8 mouse cellular contexts compared by ENCODE assay signal in genomic region chr13:90885856-90886532, GRCm38 (mm10). TPM values are rescaled to one million over a fixed set of nuclear protein-coding genes. Genes with fewer than 3 reads are reported as not detected.
A peak's percentile ranks its signal among the peaks of the same experiment; 100 is the strongest.
DNase-seq lines count a peak whose midpoint lies in the region; ATAC-seq and TF ChIP-seq lines count a peak whose summit lies in the region.

No protein-coding gene starts in this region.

- peak overlapping the region; percentile 51 for H3K4me3 ChIP-seq in forebrain, embryonic 10.5 days
- H3K4me3 ChIP-seq in hindbrain, embryonic 11.5 days (ENCODE audit: low read depth, low read length): peak overlapping the region; percentile 28
- H3K4me3 ChIP-seq in lung, embryonic 15.5 days: peak overlapping the region; percentile 44
- H3K4me3 ChIP-seq in small intestine, adult 2 months (ENCODE audit: low read depth, low read length): peak overlapping the region; percentile 37

- ATAC-seq in cerebellum, adult (ENCODE audit: insufficient number of reproducible peaks, low FRiP score, low TSS enrichment): peak; percentile 28; the same call in 1 of the 2 replicates
- ATAC-seq in hindbrain, embryonic 11.5 days (ENCODE audit: low FRiP score): peak; percentile 59
- ATAC-seq in lung, embryonic 15.5 days (ENCODE audit: borderline replicate concordance, extremely low read depth, low FRiP score, low TSS enrichment): peak; percentile 57; the same call in 1 of the 2 replicates

- TF ChIP-seq CTCF in small intestine, adult 2 months (IDR thresholded peaks at IDR 0.05; ENCODE audit: extremely low read depth, insufficient read length, insufficient replicate concordance, low read depth, low read length): no peak

- no peak overlapping the region for H3K9ac ChIP-seq in hindbrain, embryonic 11.5 days (ENCODE audit: low read depth, low read length)
- peak overlapping the region; percentile 15 for H3K9ac ChIP-seq in lung, embryonic 15.5 days

- peak overlapping the region; percentile 47 for H3K4me2 ChIP-seq in hindbrain, embryonic 11.5 days (replicated peaks; ENCODE audit: low read depth, low read length)
- H3K4me2 ChIP-seq in lung, embryonic 15.5 days: peak overlapping the region; percentile 72

- 54% methylated on average over 13 of the region's 13 CpGs for WGBS in forebrain, embryonic 10.5 days
- WGBS in hindbrain, embryonic 11.5 days: 50% methylated on average over 13 of the region's 13 CpGs
- 18% methylated on average over 13 of the region's 13 CpGs for WGBS in lung, embryonic 15.5 days
- 37% methylated on average over 13 of the region's 13 CpGs for WGBS in small intestine, adult 2 months

- H3K36me3 ChIP-seq in forebrain, embryonic 10.5 days (replicated peaks): no peaks in the 10 kb centered on the region
- no peaks in the 10 kb centered on the region for H3K36me3 ChIP-seq in hindbrain, embryonic 11.5 days (ENCODE audit: control insufficient read depth, insufficient read depth, low read length)
- no peaks in the 10 kb centered on the region for H3K36me3 ChIP-seq in lung, embryonic 15.5 days
- no peaks in the 10 kb centered on the region for H3K36me3 ChIP-seq in small intestine, adult 2 months (ENCODE audit: control insufficient read depth, insufficient read depth, low read length)

- TF ChIP-seq POLR2A in small intestine, adult 2 months (IDR thresholded peaks at IDR 0.05; ENCODE audit: low read depth, low read length): no peak

- no peak for DNase-seq in cerebellum, postnatal 4 days (ENCODE audit: low spot score in 2 of 2)
- DNase-seq in forebrain, embryonic 10.5 days (ENCODE audit: extremely low spot score, low spot score): no peak
- no peak for DNase-seq in hindbrain, embryonic 11.5 days (ENCODE audit: low spot score)
- no peak for DNase-seq in layer of hippocampus, postnatal 10 days (ENCODE audit: low spot score in 2 of 2)
- DNase-seq in spleen, adult 12 weeks (ENCODE audit: low spot score): no peak

- H3K4me1 ChIP-seq in forebrain, embryonic 10.5 days: peaks cover 7% of the 10 kb centered on the region
- H3K4me1 ChIP-seq in hindbrain, embryonic 11.5 days (replicated peaks; ENCODE audit: control insufficient read depth, insufficient read depth, low read length): no peaks in the 10 kb centered on the region
- peaks cover 12% of the 10 kb centered on the region for H3K4me1 ChIP-seq in lung, embryonic 15.5 days
- peaks cover 3% of the 10 kb centered on the region; the same call in 1 of the 2 replicates for H3K4me1 ChIP-seq in small intestine, adult 2 months (ENCODE audit: control insufficient read depth, insufficient read depth, insufficient read length, low read length)

- no peak overlapping the region for H3K27ac ChIP-seq in forebrain, embryonic 10.5 days
- no peak overlapping the region for H3K27ac ChIP-seq in hindbrain, embryonic 11.5 days (ENCODE audit: low read depth, low read length)
- no peak overlapping the region for H3K27ac ChIP-seq in lung, embryonic 15.5 days
- no peak overlapping the region for H3K27ac ChIP-seq in small intestine, adult 2 months (ENCODE audit: insufficient read depth, low read depth, low read length)

- H3K9me3 ChIP-seq in forebrain, embryonic 10.5 days: no peaks in the 10 kb centered on the region
- no peaks in the 10 kb centered on the region for H3K9me3 ChIP-seq in hindbrain, embryonic 11.5 days (ENCODE audit: control insufficient read depth, low read length)
- no peaks in the 10 kb centered on the region for H3K9me3 ChIP-seq in lung, embryonic 15.5 days

- peaks cover 8% of the 10 kb centered on the region for H3K27me3 ChIP-seq in forebrain, embryonic 10.5 days (ENCODE audit: poor library complexity, severe bottlenecking)
- H3K27me3 ChIP-seq in hindbrain, embryonic 11.5 days (ENCODE audit: control insufficient read depth, insufficient read depth, low read length): no peaks in the 10 kb centered on the region
- no peaks in the 10 kb centered on the region for H3K27me3 ChIP-seq in lung, embryonic 15.5 days
- H3K27me3 ChIP-seq in small intestine, adult 2 months (ENCODE audit: control insufficient read depth, insufficient read depth, low read length): no peaks in the 10 kb centered on the region

RNA-seq across cellular contexts. Expression of gene Atp6ap1l, which starts 19.2 kb away (rescaled TPM):
- not detected in 2 replicates for polyA plus RNA-seq in forebrain, embryonic 10.5 days (2016; fragmentation: Nextera tagmentation; extraction: Ambion mirVana)
- 0.20 and 1.5 TPM in 2 replicates for polyA plus RNA-seq in hindbrain, embryonic 11.5 days (2014; fragmentation: Nextera tagmentation; extraction: Ambion mirVana)
- polyA plus RNA-seq in lung, embryonic 15.5 days (2015; fragmentation: Nextera tagmentation; extraction: Ambion mirVana): not detected in 2 replicates
- not detected in 2 replicates for polyA plus RNA-seq in small intestine, adult 2 months (2012; rRNA removed)
- total RNA-seq in layer of hippocampus, postnatal 10 days (2021): 1 to 10 TPM; 2.2 to 2.6 TPM

RNA-seq across cellular contexts. Expression of gene Rps23, which starts 36.8 kb away (rescaled TPM):
- 207 and 212 TPM in 2 replicates for polyA plus RNA-seq in forebrain, embryonic 10.5 days (2016; fragmentation: Nextera tagmentation; extraction: Ambion mirVana)
- 214 and 232 TPM in 2 replicates for polyA plus RNA-seq in hindbrain, embryonic 11.5 days (2014; fragmentation: Nextera tagmentation; extraction: Ambion mirVana)
- polyA plus RNA-seq in lung, embryonic 15.5 days (2015; fragmentation: Nextera tagmentation; extraction: Ambion mirVana): 186 and 221 TPM in 2 replicates
- 73.6 and 106 TPM in 2 replicates for polyA plus RNA-seq in small intestine, adult 2 months (2012; rRNA removed)
- 100 to 1,000 TPM; 241 to 323 TPM for total RNA-seq in layer of hippocampus, postnatal 10 days (2021)
